Mouse (Mus musculus) adrenal gland, postnatal 36 days (tissue): ENCODE results near the gene Gm12789. TPM values are rescaled to one million over a fixed set of nuclear protein-coding genes. Genes with fewer than 3 reads are reported as not detected.
"Not testable (repeated sequence)": the region's sequence is repeated elsewhere in the genome, so short reads cannot be mapped to it uniquely, and the experiment has no call there.

Source experiments
- DNase-seq, 2 experiments: peaks; one replicate each; pipeline ENCODE4 v3.0.0; 2021; ENCODE audit warnings: mixed read lengths in 1 of 2
- long read RNA-seq, 2 experiments: library from polyadenylated mRNA; stranded (forward); transcript quantifications; one replicate each; pipeline ENCODE4 v2.0.0; 2021; ENCODE audit warnings: borderline sequencing depth in 2 of 2
- total RNA-seq, 2 experiments: library from RNA; stranded (reverse); gene quantifications; 2 replicates each; pipeline ENCODE4 v1.2.3; 2021

Gene Gm12789
- not detected for total RNA-seq
- long read RNA-seq, experiment 1 = 0 reads
- long read RNA-seq, experiment 2 = 0 reads

DNA sequence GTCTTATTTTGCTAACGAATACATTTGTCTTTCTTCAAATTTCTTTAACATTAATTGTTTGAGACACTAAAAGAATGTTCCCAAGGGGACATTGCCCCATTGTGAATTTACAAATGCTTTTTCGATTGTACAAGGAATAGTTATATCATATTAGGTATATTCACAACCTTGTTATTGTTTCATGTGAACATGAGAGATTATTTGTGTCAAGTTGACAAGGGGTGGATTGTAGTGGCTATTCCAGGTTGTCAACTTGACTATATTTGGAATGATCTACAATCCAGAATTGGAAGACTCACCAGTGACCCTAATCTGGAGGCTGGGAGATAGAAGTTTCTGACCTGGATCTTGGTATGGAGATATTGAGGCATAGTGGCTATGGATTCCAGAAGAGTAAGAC lies at the start of gene Gm12789:
TSS of gene Gm12789 (plus strand) at position 301 of the 400 bp plus-strand sequence.
- not testable (repeated sequence) for DNase-seq

DNA sequence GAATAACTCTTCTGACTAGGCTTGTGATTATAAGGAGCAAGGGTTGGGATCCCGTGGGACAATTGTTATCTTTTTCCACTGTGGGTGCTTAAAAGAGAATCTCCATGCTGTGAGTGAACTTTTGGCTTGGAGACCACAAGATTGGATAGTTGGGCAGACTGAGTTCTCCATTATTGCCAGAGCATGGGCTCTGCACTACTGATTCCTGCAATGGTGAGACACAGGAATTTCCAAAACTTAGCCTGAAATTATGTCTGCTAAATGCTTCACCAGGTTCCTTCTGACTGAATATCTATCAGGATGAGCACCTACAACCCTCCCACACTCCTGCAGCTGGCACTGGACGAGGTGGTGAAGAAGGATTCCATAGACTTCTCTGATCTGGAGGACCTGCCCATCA lies 46.3 kb upstream of the Gm12789 start, which contains the start of gene Gm12794:
TSS of gene Gm12794 (plus strand) at position 301 of the 400 bp plus-strand sequence.
- DNase-seq = not testable (repeated sequence)

GRCm38 (mm10) chr4:101980949-101981348 lies 5.5 kb upstream of the Gm12789 start, which contains the start of gene Gm12790:
Gene Gm12790 (minus strand): TSS chr4:101981049.
- not testable (repeated sequence) for DNase-seq

DNA sequence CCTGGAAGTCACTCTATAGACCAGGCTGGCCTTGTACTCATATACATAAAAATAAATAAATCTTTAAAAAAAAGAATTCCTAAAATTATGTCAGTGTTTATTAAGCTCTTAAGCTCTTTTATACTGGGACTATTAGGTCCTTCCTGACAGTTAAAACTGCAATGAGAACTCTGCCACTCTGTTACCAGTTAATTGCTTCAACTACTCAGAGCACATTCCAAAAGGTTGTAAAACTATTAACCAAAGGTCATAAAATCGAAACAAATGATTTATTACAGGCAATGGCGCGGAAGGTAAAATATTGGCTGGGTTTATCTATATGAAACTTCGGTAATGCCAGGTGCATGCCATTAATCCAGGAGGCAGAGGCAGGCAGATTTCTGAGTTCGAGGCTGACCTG lies 748 bp upstream of the Gm12789 start:
- no peak for DNase-seq

GRCm38 (mm10) chr4:101997426-101997825 lies 11.0 kb downstream of the Gm12789 start:
- DNase-seq = no peak

- peak; percentile 70 to 78 for DNase-seq
Observed at GRCm38 (mm10) chr4:101998267-101998922, 12.0 kb downstream of the Gm12789 start.

DNA sequence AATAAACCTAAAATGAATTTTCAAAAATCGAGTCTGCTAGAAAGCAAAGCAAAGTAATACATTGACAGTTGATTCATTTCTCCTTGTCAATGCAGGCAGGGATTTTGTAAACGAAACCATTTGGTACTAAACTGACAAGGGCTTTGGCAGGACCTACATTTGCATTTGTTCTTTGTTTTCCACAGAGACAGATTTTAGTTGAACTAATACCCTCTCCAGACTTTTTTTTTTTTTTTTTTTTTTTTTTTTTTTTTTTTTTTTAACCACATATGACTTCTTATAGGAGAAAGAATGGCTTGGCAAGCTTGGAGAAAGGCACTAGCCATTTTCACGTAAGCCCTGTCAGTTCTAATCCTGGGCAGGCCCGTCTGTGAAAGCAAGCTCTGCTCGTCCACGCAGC lies 40.2 kb downstream of the Gm12789 start:
- no peak for DNase-seq

Other genes with a start within 250 kb of the Gm12789 start
- not detected for gene B020004J07Rik, start 142.6 kb upstream of the Gm12789 start, total RNA-seq
- gene C130073F10Rik, start 92.8 kb upstream of the Gm12789 start, total RNA-seq = not detected
- not detected for gene Gm12800, start 77.5 kb upstream of the Gm12789 start, total RNA-seq
- not detected for gene Gm12794, start 46.2 kb upstream of the Gm12789 start, total RNA-seq
- gene Gm12790, start 5.6 kb upstream of the Gm12789 start, total RNA-seq = not detected
- gene Pde4b, start 100.9 kb downstream of the Gm12789 start, total RNA-seq = 1 to 10 TPM; 3.4 to 6.4 TPM